Mouse (Mus musculus): ENCODE results near the gene Ripor1.

DNA sequence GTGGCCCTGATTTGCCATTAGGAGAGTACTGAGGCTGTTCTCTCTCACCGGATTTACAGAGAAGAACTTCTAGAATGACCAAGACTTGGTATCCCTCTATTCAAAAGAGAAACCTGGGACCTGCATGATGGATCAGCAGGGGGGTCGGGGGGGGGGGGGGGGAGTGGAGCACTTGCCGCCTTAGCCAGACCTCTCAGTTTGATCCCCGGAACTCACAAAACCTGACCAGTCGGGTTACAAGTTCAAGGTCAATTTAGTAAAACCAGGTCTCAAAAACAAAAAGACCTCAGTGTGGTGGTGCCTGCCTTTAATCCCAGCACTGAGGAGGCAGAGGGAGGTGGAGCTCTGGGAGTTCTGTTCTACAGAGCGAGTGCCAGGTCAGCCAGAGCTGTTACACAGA is 30.3 kb upstream of the Ripor1 start:
- no peak for TF ChIP-seq CTCF (IDR thresholded peaks at IDR 0.05; ENCODE audit: control insufficient read depth, insufficient read depth, insufficient read length)
- TF ChIP-seq MYOD1 (IDR thresholded peaks at IDR 0.05; ENCODE audit: control insufficient read depth, insufficient read length, low read depth): no peak
- no peak for TF ChIP-seq USF1 (IDR thresholded peaks at IDR 0.05; ENCODE audit: low read depth)
- TF ChIP-seq MYOG (IDR thresholded peaks at IDR 0.05; ENCODE audit: control insufficient read depth, extremely low read depth, insufficient read length): no peak
- no peak for TF ChIP-seq CEBPB (IDR thresholded peaks at IDR 0.05; ENCODE audit: low read depth)
- no peak for TF ChIP-seq FOSL1 (IDR thresholded peaks at IDR 0.05; ENCODE audit: insufficient read depth, low read length, poor library complexity, severe bottlenecking)

Measured in C2C12 (cell line).